Mouse (Mus musculus): ENCODE data around the gene Prdm1. TPM values are rescaled to one million over a fixed set of nuclear protein-coding genes. Genes with fewer than 3 reads are reported as not detected.

The Prdm1 gene
- total and polyA plus RNA-seq, 3 experiments: 0.89 to 1.6 (median 0.97) TPM

GRCm38 (mm10) chr10:44539033-44539578 lies 10.8 kb upstream of the Prdm1 start:
- H3K36me3 ChIP-seq (ENCODE audit: control insufficient read depth, insufficient read depth, low read length): no peaks in the 10 kb centered on the region
- H3K4me1 ChIP-seq (ENCODE audit: control insufficient read depth, insufficient read depth, low read length): no peaks in the 10 kb centered on the region
- intact Hi-C loops (cut with DNase I): no loop called here
- no peak for TF ChIP-seq EP300 (IDR thresholded peaks at IDR 0.05; ENCODE audit: insufficient read depth, low read depth, low read length)
- no peak for TF ChIP-seq CTCF (IDR thresholded peaks at IDR 0.05)
- TF ChIP-seq POLR2A (IDR thresholded peaks at IDR 0.05; ENCODE audit: insufficient read depth, low read depth, low read length): no peak
- H3K27ac ChIP-seq: no peak overlapping the region
- DNase-seq: peak; percentile 24 to 32
- H3K4me3 ChIP-seq: no peak overlapping the region
- no peaks in the 10 kb centered on the region for H3K79me2 ChIP-seq (replicated peaks; ENCODE audit: control insufficient read depth, insufficient read depth, low read length)
- H3K27me3 ChIP-seq (ENCODE audit: control insufficient read depth, insufficient read depth, low read length): no peaks in the 10 kb centered on the region
- H3K9ac ChIP-seq (ENCODE audit: low read depth, low read length): no peak overlapping the region
- 33% methylated on average over 14 of the region's 14 CpGs for WGBS

- 90% methylated on average over 6 of the region's 6 CpGs for WGBS
- Histone ChIP-seq H3K27ac (no peak overlapping the region), H3K36me3 (ENCODE audit: control insufficient read depth, insufficient read depth, low read length) (no peaks in the 10 kb centered on the region), H3K4me1 (ENCODE audit: control insufficient read depth, insufficient read depth, low read length) (no peaks in the 10 kb centered on the region), H3K9ac (ENCODE audit: low read depth, low read length) (no peak overlapping the region), H3K79me2 (replicated peaks; ENCODE audit: control insufficient read depth, insufficient read depth, low read length) (no peaks in the 10 kb centered on the region), H3K4me3 (no peak overlapping the region), H3K27me3 (ENCODE audit: control insufficient read depth, insufficient read depth, low read length) (no peaks in the 10 kb centered on the region)
- intact Hi-C loops (cut with DNase I): no loop called here
- TF ChIP-seq CTCF (IDR thresholded peaks at IDR 0.05): no peak
- no peak for TF ChIP-seq EP300 (IDR thresholded peaks at IDR 0.05; ENCODE audit: insufficient read depth, low read depth, low read length)
- TF ChIP-seq POLR2A (IDR thresholded peaks at IDR 0.05; ENCODE audit: insufficient read depth, low read depth, low read length): no peak
- DNase-seq: no peak
Measured at GRCm38 (mm10) chr10:44538137-44538536, 9.8 kb upstream of the Prdm1 start.

- intact Hi-C loops (cut with DNase I): no loop called here
- no peak overlapping the region; the same call in 1 of the 2 replicates for H3K27ac ChIP-seq
- peaks cover 9% of the 10 kb centered on the region for H3K27me3 ChIP-seq (ENCODE audit: control insufficient read depth, insufficient read depth, low read length)
- WGBS: 23% methylated on average over 5 of the region's 5 CpGs
- no peaks in the 10 kb centered on the region for H3K79me2 ChIP-seq (replicated peaks; ENCODE audit: control insufficient read depth, insufficient read depth, low read length)
- DNase-seq: no peak
- H3K4me3 ChIP-seq: peak overlapping the region; percentile 71
- TF ChIP-seq EP300 (IDR thresholded peaks at IDR 0.05; ENCODE audit: insufficient read depth, low read depth, low read length) (no peak), CTCF (IDR thresholded peaks at IDR 0.05) (no peak), POLR2A (IDR thresholded peaks at IDR 0.05; ENCODE audit: insufficient read depth, low read depth, low read length) (no peak)
- H3K36me3 ChIP-seq (ENCODE audit: control insufficient read depth, insufficient read depth, low read length): no peaks in the 10 kb centered on the region
- peaks cover 1% of the 10 kb centered on the region; the same call in 1 of the 2 replicates for H3K4me1 ChIP-seq (ENCODE audit: control insufficient read depth, insufficient read depth, low read length)
- H3K9ac ChIP-seq (ENCODE audit: low read depth, low read length): peak overlapping the region; percentile 26
Measured at GRCm38 (mm10) chr10:44530067-44530360, 1.7 kb upstream of the Prdm1 start.

- Histone ChIP-seq H3K4me3 (peak overlapping the region; percentile 71), H3K36me3 (ENCODE audit: control insufficient read depth, insufficient read depth, low read length) (no peaks in the 10 kb centered on the region), H3K27ac (peak overlapping the region; percentile 74), H3K9ac (ENCODE audit: low read depth, low read length) (peak overlapping the region; percentile 69), H3K79me2 (replicated peaks; ENCODE audit: control insufficient read depth, insufficient read depth, low read length) (no peaks in the 10 kb centered on the region), H3K4me1 (ENCODE audit: control insufficient read depth, insufficient read depth, low read length) (peaks cover 1% of the 10 kb centered on the region; the same call in 1 of the 2 replicates), H3K27me3 (ENCODE audit: control insufficient read depth, insufficient read depth, low read length) (peaks cover 9% of the 10 kb centered on the region)
- intact Hi-C loops (cut with DNase I): loop anchor here (1.0 to 10.0 kb wide), 3 partner anchors 70 to 535 kb away; partner anchors contain the start of gene Prep
- 1% methylated on average over 42 of the region's 42 CpGs for WGBS
- TF ChIP-seq EP300 (IDR thresholded peaks at IDR 0.05; ENCODE audit: insufficient read depth, low read depth, low read length): 0 out of 2 replicates have a peak, but pooled peaks have one; percentile 24
- TF ChIP-seq POLR2A (IDR thresholded peaks at IDR 0.05; ENCODE audit: insufficient read depth, low read depth, low read length): peak; percentile 78
- no peak for TF ChIP-seq CTCF (IDR thresholded peaks at IDR 0.05)
- DNase-seq: peak; percentile 85 to 91
Measured at GRCm38 (mm10) chr10:44529218-44530066, 1.1 kb upstream of the Prdm1 start.

GRCm38 (mm10) chr10:44527651-44528050 lies 650 bp downstream of the Prdm1 start:
- intact Hi-C loops (cut with DNase I): loop anchor here (5.0 to 10.0 kb wide), 2 partner anchors 105 to 537 kb away; partner anchors contain the start of gene Prep
- Histone ChIP-seq H3K4me1 (ENCODE audit: control insufficient read depth, insufficient read depth, low read length) (peaks cover 1% of the 10 kb centered on the region; the same call in 1 of the 2 replicates), H3K9ac (ENCODE audit: low read depth, low read length) (no peak overlapping the region), H3K36me3 (ENCODE audit: control insufficient read depth, insufficient read depth, low read length) (no peaks in the 10 kb centered on the region), H3K79me2 (replicated peaks; ENCODE audit: control insufficient read depth, insufficient read depth, low read length) (no peaks in the 10 kb centered on the region), H3K27ac (no peak overlapping the region), H3K4me3 (peak overlapping the region; percentile 40), H3K27me3 (ENCODE audit: control insufficient read depth, insufficient read depth, low read length) (peaks cover 9% of the 10 kb centered on the region)
- DNase-seq: peak; percentile 20 to 39
- TF ChIP-seq POLR2A (IDR thresholded peaks at IDR 0.05; ENCODE audit: insufficient read depth, low read depth, low read length): no peak
- no peak for TF ChIP-seq CTCF (IDR thresholded peaks at IDR 0.05)
- no peak for TF ChIP-seq EP300 (IDR thresholded peaks at IDR 0.05; ENCODE audit: insufficient read depth, low read depth, low read length)
- 11% methylated on average over 16 of the region's 16 CpGs for WGBS
